Mouse (Mus musculus): Measurements from ENCODE around the gene Uso1. TPM values are rescaled to one million over a fixed set of nuclear protein-coding genes. Genes with fewer than 3 reads are reported as not detected.

Gene Uso1
- polyA plus RNA-seq, 1 experiment from 2014 or later: 38.4 TPM

DNA sequence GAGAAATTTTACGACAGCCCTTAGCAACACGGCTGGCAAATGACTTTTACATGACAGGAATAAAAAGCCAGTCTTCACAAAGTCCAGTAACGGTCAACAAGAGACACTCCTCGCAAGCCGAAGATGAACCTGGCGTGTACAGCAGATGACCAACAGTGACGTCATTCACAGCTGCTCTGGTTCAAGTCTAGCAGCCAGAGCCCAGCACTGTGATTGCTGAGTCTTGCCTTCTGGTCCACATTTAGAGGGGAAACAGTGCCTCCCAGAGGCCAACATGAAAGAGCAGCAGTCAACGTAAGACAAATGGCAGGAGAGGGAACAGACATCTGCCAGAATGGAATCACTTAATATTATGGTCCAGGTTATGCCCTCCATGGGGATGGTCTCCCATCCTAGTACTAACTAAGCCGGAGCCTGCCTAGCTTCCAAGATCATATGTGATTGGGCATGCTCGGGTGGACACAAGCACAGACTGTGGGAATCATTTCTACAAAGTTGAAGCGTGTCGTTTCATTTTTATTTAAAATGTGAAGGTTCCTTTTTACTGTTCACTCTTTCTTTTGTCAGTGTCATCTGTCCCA, 19.8 kb upstream of the Uso1 start:
- H3K36me3 ChIP-seq (ENCODE audit: control insufficient read depth, insufficient read depth, low read length): 0 out of 2 replicates have a peak, but pooled peaks cover 2% of the 10 kb centered on the region
- H3K4me3 ChIP-seq (ENCODE audit: low read depth, low read length): no peak overlapping the region
- H3K27ac ChIP-seq (ENCODE audit: low read length): no peak overlapping the region
- H3K9ac ChIP-seq (ENCODE audit: low read depth, low read length): no peak overlapping the region
- H3K9me3 ChIP-seq (replicated peaks; ENCODE audit: control insufficient read depth, low read length, poor library complexity, severe bottlenecking): no peaks in the 10 kb centered on the region
- no peaks in the 10 kb centered on the region for H3K27me3 ChIP-seq (ENCODE audit: control insufficient read depth, insufficient read depth, low read depth, low read length)
- ATAC-seq: peak; percentile 51; the same call in 1 of the 2 replicates
- H3K4me1 ChIP-seq (ENCODE audit: control insufficient read depth, insufficient read depth, low read length): no peaks in the 10 kb centered on the region
- WGBS: 57% methylated on average over 12 of the region's 12 CpGs
- H3K4me2 ChIP-seq (ENCODE audit: low read length): no peak overlapping the region

DNA sequence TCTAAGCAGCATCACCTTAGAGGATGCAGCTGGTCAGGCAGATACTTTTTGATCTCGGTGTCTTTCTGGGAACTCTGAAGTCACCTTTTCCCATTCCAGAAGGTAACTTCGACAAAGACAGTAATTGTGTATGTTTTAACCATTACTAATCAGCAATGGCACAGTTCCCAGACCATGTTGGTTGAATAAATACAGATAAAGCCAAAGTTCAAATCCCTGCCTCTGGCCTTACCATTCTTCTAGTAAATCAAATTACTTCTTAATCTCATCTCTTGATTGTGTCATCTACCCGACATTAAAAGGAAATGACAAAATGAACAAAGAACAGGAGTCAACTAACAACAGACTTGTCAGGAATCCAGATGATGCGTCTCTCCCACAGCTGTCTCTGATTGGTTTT, 16.1 kb upstream of the Uso1 start:
- WGBS: 81% methylated on average over 4 of the region's 4 CpGs
- no peak overlapping the region for H3K4me3 ChIP-seq (ENCODE audit: low read depth, low read length)

DNA sequence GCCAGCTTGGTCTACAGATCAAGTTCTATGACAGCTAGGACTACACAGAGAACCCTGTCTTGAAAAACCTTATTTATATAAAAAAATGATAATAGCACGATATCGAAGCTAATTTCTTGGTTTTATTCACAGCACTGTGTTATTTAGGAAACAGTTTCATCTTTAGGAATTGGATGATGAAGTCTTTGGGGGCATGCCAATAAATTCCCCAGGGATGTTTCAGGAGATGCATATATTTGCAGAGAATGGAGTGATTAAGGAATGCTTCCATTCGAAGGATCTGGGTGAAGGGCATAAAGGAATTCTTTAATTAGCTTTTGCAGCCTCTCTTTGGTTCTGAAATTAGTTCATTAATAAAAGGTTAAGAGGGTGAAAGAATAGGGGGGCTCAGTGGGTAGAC, 12.3 kb upstream of the Uso1 start:
- no peaks in the 10 kb centered on the region for H3K4me1 ChIP-seq (ENCODE audit: control insufficient read depth, insufficient read depth, low read length)
- H3K9me3 ChIP-seq (replicated peaks; ENCODE audit: control insufficient read depth, low read length, poor library complexity, severe bottlenecking): no peaks in the 10 kb centered on the region
- H3K9ac ChIP-seq (ENCODE audit: low read depth, low read length): no peak overlapping the region
- no peak overlapping the region for H3K4me3 ChIP-seq (ENCODE audit: low read depth, low read length)
- 87% methylated on average over 3 of the region's 3 CpGs for WGBS
- H3K4me2 ChIP-seq (ENCODE audit: low read length): no peak overlapping the region
- H3K27me3 ChIP-seq (ENCODE audit: control insufficient read depth, insufficient read depth, low read depth, low read length): no peaks in the 10 kb centered on the region
- ATAC-seq: no peak
- 0 out of 2 replicates have a peak, but pooled peaks cover 6% of the 10 kb centered on the region for H3K36me3 ChIP-seq (ENCODE audit: control insufficient read depth, insufficient read depth, low read length)
- H3K27ac ChIP-seq (ENCODE audit: low read length): no peak overlapping the region

More for the DNA sequence above, 16.1 kb upstream of the Uso1 start:
- ATAC-seq: no peak
- H3K9ac ChIP-seq (ENCODE audit: low read depth, low read length): no peak overlapping the region
- H3K9me3 ChIP-seq (replicated peaks; ENCODE audit: control insufficient read depth, low read length, poor library complexity, severe bottlenecking): no peaks in the 10 kb centered on the region
- 0 out of 2 replicates have a peak, but pooled peaks cover 6% of the 10 kb centered on the region for H3K36me3 ChIP-seq (ENCODE audit: control insufficient read depth, insufficient read depth, low read length)
- H3K27ac ChIP-seq (ENCODE audit: low read length): no peak overlapping the region
- no peaks in the 10 kb centered on the region for H3K27me3 ChIP-seq (ENCODE audit: control insufficient read depth, insufficient read depth, low read depth, low read length)
- no peak overlapping the region for H3K4me2 ChIP-seq (ENCODE audit: low read length)
- H3K4me1 ChIP-seq (ENCODE audit: control insufficient read depth, insufficient read depth, low read length): no peaks in the 10 kb centered on the region

DNA sequence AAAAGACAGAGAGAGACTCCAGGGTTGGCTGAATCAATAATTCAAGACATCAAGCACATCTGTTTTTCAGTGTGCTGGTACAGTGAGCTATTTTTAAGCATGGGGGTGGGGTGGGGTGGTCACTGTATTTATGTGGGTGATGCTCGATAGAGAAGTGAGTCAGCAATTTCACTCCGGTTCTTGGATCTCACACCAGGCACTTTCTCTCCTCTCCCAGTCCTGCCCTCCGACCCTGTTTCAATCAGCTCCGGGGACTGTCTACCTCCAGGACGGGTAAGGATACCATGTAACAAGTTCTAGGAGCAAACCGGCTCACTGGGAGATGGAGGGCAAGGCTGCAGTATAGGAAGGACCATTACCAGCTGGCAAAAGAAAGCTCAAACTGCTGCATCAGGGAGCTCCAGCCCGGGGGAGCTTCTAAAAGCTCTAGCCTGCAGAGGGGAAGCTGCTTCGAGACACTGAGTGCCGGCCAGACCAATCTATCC, 10.6 kb upstream of the Uso1 start:
- H3K4me2 ChIP-seq (ENCODE audit: low read length): no peak overlapping the region
- WGBS: 80% methylated on average over 9 of the region's 9 CpGs
- no peaks in the 10 kb centered on the region for H3K4me1 ChIP-seq (ENCODE audit: control insufficient read depth, insufficient read depth, low read length)
- H3K9me3 ChIP-seq (replicated peaks; ENCODE audit: control insufficient read depth, low read length, poor library complexity, severe bottlenecking): no peaks in the 10 kb centered on the region
- no peak overlapping the region for H3K9ac ChIP-seq (ENCODE audit: low read depth, low read length)
- no peak overlapping the region for H3K27ac ChIP-seq (ENCODE audit: low read length)
- H3K36me3 ChIP-seq (ENCODE audit: control insufficient read depth, insufficient read depth, low read length): 0 out of 2 replicates have a peak, but pooled peaks cover 6% of the 10 kb centered on the region
- ATAC-seq: no peak
- H3K27me3 ChIP-seq (ENCODE audit: control insufficient read depth, insufficient read depth, low read depth, low read length): no peaks in the 10 kb centered on the region
- no peak overlapping the region for H3K4me3 ChIP-seq (ENCODE audit: low read depth, low read length)

DNA sequence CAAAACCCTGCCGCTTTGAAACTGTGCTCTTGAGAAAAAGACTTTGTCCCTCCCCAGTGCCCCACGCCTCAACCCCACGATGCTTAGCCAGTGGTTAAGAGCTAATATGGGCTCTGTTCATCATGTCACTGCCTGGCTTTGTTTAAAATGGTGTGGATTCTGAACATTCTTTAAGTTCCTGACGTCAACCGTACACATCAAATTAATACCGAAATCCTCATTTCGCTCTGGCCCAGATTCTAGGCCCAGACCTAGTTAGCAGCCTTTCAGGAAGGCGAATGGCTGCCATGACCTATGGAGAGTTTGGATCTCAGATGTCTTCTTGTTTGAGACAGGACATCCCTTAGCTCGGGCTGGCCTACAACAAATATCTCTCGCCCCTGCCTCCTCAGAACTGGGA, 10.0 kb upstream of the Uso1 start:
- Histone ChIP-seq H3K4me3 (ENCODE audit: low read depth, low read length) (no peak overlapping the region), H3K9me3 (replicated peaks; ENCODE audit: control insufficient read depth, low read length, poor library complexity, severe bottlenecking) (no peaks in the 10 kb centered on the region), H3K4me2 (ENCODE audit: low read length) (no peak overlapping the region), H3K4me1 (ENCODE audit: control insufficient read depth, insufficient read depth, low read length) (no peaks in the 10 kb centered on the region), H3K9ac (ENCODE audit: low read depth, low read length) (no peak overlapping the region), H3K27me3 (ENCODE audit: control insufficient read depth, insufficient read depth, low read depth, low read length) (no peaks in the 10 kb centered on the region), H3K27ac (ENCODE audit: low read length) (no peak overlapping the region), H3K36me3 (ENCODE audit: control insufficient read depth, insufficient read depth, low read length) (0 out of 2 replicates have a peak, but pooled peaks cover 6% of the 10 kb centered on the region)
- 93% methylated on average over 10 of the region's 10 CpGs for WGBS
- no peak for ATAC-seq

GRCm38 (mm10) chr5:92128570-92128969, 9.2 kb upstream of the Uso1 start:
- 0 out of 2 replicates have a peak, but pooled peaks have one; percentile 33 for ATAC-seq
- Histone ChIP-seq H3K27me3 (ENCODE audit: control insufficient read depth, insufficient read depth, low read depth, low read length) (no peaks in the 10 kb centered on the region), H3K27ac (ENCODE audit: low read length) (no peak overlapping the region), H3K4me2 (ENCODE audit: low read length) (no peak overlapping the region), H3K4me3 (ENCODE audit: low read depth, low read length) (no peak overlapping the region), H3K36me3 (ENCODE audit: control insufficient read depth, insufficient read depth, low read length) (0 out of 2 replicates have a peak, but pooled peaks cover 3% of the 10 kb centered on the region), H3K4me1 (ENCODE audit: control insufficient read depth, insufficient read depth, low read length) (no peaks in the 10 kb centered on the region), H3K9me3 (replicated peaks; ENCODE audit: control insufficient read depth, low read length, poor library complexity, severe bottlenecking) (no peaks in the 10 kb centered on the region), H3K9ac (ENCODE audit: low read depth, low read length) (no peak overlapping the region)
- 14% methylated on average over 8 of the region's 8 CpGs for WGBS

GRCm38 (mm10) chr5:92129321-92129768, 8.4 kb upstream of the Uso1 start:
- Histone ChIP-seq H3K36me3 (ENCODE audit: control insufficient read depth, insufficient read depth, low read length) (0 out of 2 replicates have a peak, but pooled peaks cover 3% of the 10 kb centered on the region), H3K27me3 (ENCODE audit: control insufficient read depth, insufficient read depth, low read depth, low read length) (no peaks in the 10 kb centered on the region), H3K9ac (ENCODE audit: low read depth, low read length) (no peak overlapping the region), H3K4me1 (ENCODE audit: control insufficient read depth, insufficient read depth, low read length) (no peaks in the 10 kb centered on the region), H3K4me2 (ENCODE audit: low read length) (no peak overlapping the region), H3K27ac (ENCODE audit: low read length) (no peak overlapping the region), H3K4me3 (ENCODE audit: low read depth, low read length) (no peak overlapping the region), H3K9me3 (replicated peaks; ENCODE audit: control insufficient read depth, low read length, poor library complexity, severe bottlenecking) (no peaks in the 10 kb centered on the region)
- no peak for ATAC-seq
- WGBS: 56% methylated on average over 1 of the region's 1 CpGs

- WGBS: 91% methylated on average over 6 of the region's 6 CpGs
- Histone ChIP-seq H3K9ac (ENCODE audit: low read depth, low read length) (no peak overlapping the region), H3K27me3 (ENCODE audit: control insufficient read depth, insufficient read depth, low read depth, low read length) (no peaks in the 10 kb centered on the region), H3K4me3 (ENCODE audit: low read depth, low read length) (no peak overlapping the region), H3K36me3 (ENCODE audit: control insufficient read depth, insufficient read depth, low read length) (no peaks in the 10 kb centered on the region), H3K4me1 (ENCODE audit: control insufficient read depth, insufficient read depth, low read length) (no peaks in the 10 kb centered on the region), H3K4me2 (ENCODE audit: low read length) (no peak overlapping the region), H3K27ac (ENCODE audit: low read length) (no peak overlapping the region), H3K9me3 (replicated peaks; ENCODE audit: control insufficient read depth, low read length, poor library complexity, severe bottlenecking) (no peaks in the 10 kb centered on the region)
- no peak for ATAC-seq
Measured at GRCm38 (mm10) chr5:92130040-92130682, 7.6 kb upstream of the Uso1 start.

GRCm38 (mm10) chr5:92132127-92132526, 5.6 kb upstream of the Uso1 start:
- H3K27me3 ChIP-seq (ENCODE audit: control insufficient read depth, insufficient read depth, low read depth, low read length): no peaks in the 10 kb centered on the region
- ATAC-seq: no peak
- H3K4me2 ChIP-seq (ENCODE audit: low read length): no peak overlapping the region

More at GRCm38 (mm10) chr5:92132127-92132526, 5.6 kb upstream of the Uso1 start:
- no peaks in the 10 kb centered on the region for H3K9me3 ChIP-seq (replicated peaks; ENCODE audit: control insufficient read depth, low read length, poor library complexity, severe bottlenecking)
- WGBS: 96% methylated on average over 4 of the region's 4 CpGs
- peaks cover 12% of the 10 kb centered on the region for H3K4me1 ChIP-seq (ENCODE audit: control insufficient read depth, insufficient read depth, low read length)
- H3K9ac ChIP-seq (ENCODE audit: low read depth, low read length): no peak overlapping the region
- H3K4me3 ChIP-seq (ENCODE audit: low read depth, low read length): no peak overlapping the region
- no peak overlapping the region for H3K27ac ChIP-seq (ENCODE audit: low read length)
- H3K36me3 ChIP-seq (ENCODE audit: control insufficient read depth, insufficient read depth, low read length): no peaks in the 10 kb centered on the region

Measured in midbrain, embryonic 16.5 days (tissue).